Mouse (Mus musculus): ENCODE measurements around the gene Pxk.

Pxk gene

GRCm38 (mm10) chr14:8097978-8098686, at the start of gene Pxk:
Gene Pxk, plus strand, starts transcription at chr14:8098211.
- DNase-seq: peak; percentile 92 to 93

- no peak for DNase-seq
Measured at GRCm38 (mm10) chr14:8049334-8049733, 48.7 kb upstream of the Pxk start.

- no peak for DNase-seq
Measured at GRCm38 (mm10) chr14:8051869-8052268, 46.1 kb upstream of the Pxk start.

GRCm38 (mm10) chr14:8052661-8053060, 45.4 kb upstream of the Pxk start:
- no peak for DNase-seq

- DNase-seq: no peak
Measured at GRCm38 (mm10) chr14:8054310-8055102, 43.5 kb upstream of the Pxk start.

GRCm38 (mm10) chr14:8056076-8056475, 41.9 kb upstream of the Pxk start:
- no peak for DNase-seq

- no peak for DNase-seq
Measured at GRCm38 (mm10) chr14:8059938-8060337, 38.1 kb upstream of the Pxk start.

- DNase-seq: no peak
Measured at GRCm38 (mm10) chr14:8062076-8062475, 35.9 kb upstream of the Pxk start.

- no peak for DNase-seq
Measured at GRCm38 (mm10) chr14:8062537-8063301, 35.3 kb upstream of the Pxk start.

GRCm38 (mm10) chr14:8063835-8064785, 33.9 kb upstream of the Pxk start:
- DNase-seq: no peak

- peak; percentile 94 for DNase-seq
Measured at GRCm38 (mm10) chr14:8080165-8080679, 17.8 kb upstream of the Pxk start, which contains the start of gene Rpp14. Gene Rpp14, plus strand, starts transcription at chr14:8080367.

GRCm38 (mm10) chr14:8080718-8081117, 17.3 kb upstream of the Pxk start:
- peak; percentile 40 to 42 for DNase-seq

- DNase-seq: no peak
Measured at GRCm38 (mm10) chr14:8082949-8083348, 15.1 kb upstream of the Pxk start.

GRCm38 (mm10) chr14:8089016-8089415, 9.0 kb upstream of the Pxk start:
- no peak for DNase-seq

GRCm38 (mm10) chr14:8092573-8092972, 5.4 kb upstream of the Pxk start:
- DNase-seq: no peak

- no peak for DNase-seq
Measured at GRCm38 (mm10) chr14:8093427-8093826, 4.6 kb upstream of the Pxk start.

- peak; percentile 23 to 35 for DNase-seq
Measured at GRCm38 (mm10) chr14:8094931-8095561, 3.0 kb upstream of the Pxk start.

- peak; percentile 37 to 41 for DNase-seq
Measured at GRCm38 (mm10) chr14:8095562-8095950, 2.5 kb upstream of the Pxk start.

- no peak for DNase-seq
Measured at GRCm38 (mm10) chr14:8098687-8098995, 630 bp downstream of the Pxk start.

- DNase-seq: peak in 1 of 2 experiments; percentile 22
Measured at GRCm38 (mm10) chr14:8099561-8100021, 1.6 kb downstream of the Pxk start.

- DNase-seq: no peak
Measured at GRCm38 (mm10) chr14:8101886-8102285, 3.9 kb downstream of the Pxk start.
